Mouse (Mus musculus) limb, embryonic 15.5 days (tissue): ENCODE results near the gene Atp2a1. TPM values are rescaled to one million over a fixed set of nuclear protein-coding genes. Genes with fewer than 3 reads are reported as not detected.

ENCODE experiments used
- ATAC-seq: fragments of 200-750 bp; cut with Nextera tagmentation; 2 replicates; pipeline ENCODE4 v1.8.0; 2017; ENCODE audit warnings: low read depth, moderate TSS enrichment; ENCODE audit not compliant: insufficient number of reproducible peaks, low FRiP score, low TSS enrichment
- H3K27ac ChIP-seq: fragments of 300-500 bp; sonication (generic); 2 replicates; pipeline ENCODE4 v1.5.1; 2015; ENCODE audit warnings: moderate library complexity, mild to moderate bottlenecking, inconsistent platforms
- H3K27me3 ChIP-seq: fragments of 300-500 bp; sonication (generic); 2 replicates; pipeline ENCODE4 v1.6.1; 2015; ENCODE audit warnings: inconsistent platforms
- H3K36me3 ChIP-seq: fragments of 300-500 bp; sonication (generic); 2 replicates; pipeline ENCODE4 v1.6.1; 2015; ENCODE audit warnings: inconsistent platforms
- H3K4me1 ChIP-seq: fragments of 300-500 bp; sonication (generic); 2 replicates; pipeline ENCODE4 v1.6.1; 2015; ENCODE audit warnings: inconsistent platforms
- H3K4me2 ChIP-seq: fragments of 300-500 bp; sonication (generic); 2 replicates; pipeline ENCODE4 v1.6.1; 2015; ENCODE audit warnings: mild to moderate bottlenecking, inconsistent platforms
- H3K4me3 ChIP-seq: fragments of 300-500 bp; sonication (generic); 2 replicates; pipeline ENCODE4 v1.5.1; 2015; ENCODE audit warnings: mild to moderate bottlenecking, inconsistent platforms
- H3K9ac ChIP-seq: fragments of 300-500 bp; sonication (generic); 2 replicates; pipeline ENCODE4 v1.6.1; 2015; ENCODE audit warnings: inconsistent platforms
- H3K9me3 ChIP-seq: fragments of 300-500 bp; sonication (generic); 2 replicates; pipeline ENCODE4 v1.6.1; 2016; ENCODE audit warnings: inconsistent platforms
- whole genome bisulfite sequencing: fragments of 180-500 bp; shearing (Covaris S2); methylation state at CpG from one replicate; pipeline ENCODE4 v1.1.7; 2015; 5-methylcytosine and 5-hydroxymethylcytosine counted together
- polyA plus RNA-seq: library from polyadenylated mRNA; unstranded; fragments of >200 nt; fragmentation: Nextera tagmentation; extraction: Ambion mirVana; gene quantifications from 2 replicates; pipeline ENCODE4 v1.2.1, GENCODE M21; 2015

Atp2a1 gene
- polyA plus RNA-seq, 1 experiment from 2014 or later, result 82.8 TPM

- Histone ChIP-seq H3K36me3 (peaks cover 75% of the 10 kb centered on the region), H3K9ac (no peak overlapping the region), H3K27ac (no peak overlapping the region), H3K27me3 (no peaks in the 10 kb centered on the region), H3K4me1 (no peaks in the 10 kb centered on the region), H3K4me2 (no peak overlapping the region), H3K9me3 (no peaks in the 10 kb centered on the region), H3K4me3 (no peak overlapping the region)
- ATAC-seq, result no peak
- 95% methylated on average over 15 of the region's 15 CpGs for WGBS
These were observed 17.6 kb downstream of the Atp2a1 start for GRCm38 (mm10) chr7:126445104-126445815.

DNA sequence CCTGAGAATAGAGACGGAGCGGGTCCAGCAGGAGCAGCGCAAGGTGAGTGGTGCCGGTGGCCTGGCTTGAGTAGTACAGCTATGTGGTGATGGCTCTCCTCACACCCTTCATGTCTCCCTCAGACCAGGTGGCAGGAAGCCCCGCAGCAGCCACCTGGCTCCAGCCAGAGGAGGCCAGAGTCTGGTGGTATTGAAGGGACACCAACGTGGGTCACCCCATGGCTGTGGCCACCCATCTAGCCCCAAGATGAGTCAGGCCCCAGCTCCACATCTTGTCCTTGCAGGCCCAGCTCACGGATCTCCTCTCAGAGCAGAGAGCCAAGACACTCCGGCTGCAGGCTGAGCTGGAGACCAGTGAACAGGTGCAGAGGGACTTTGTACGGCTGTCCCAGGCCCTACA is 18.4 kb downstream of the Atp2a1 start:
- Histone ChIP-seq H3K4me3 (no peak overlapping the region), H3K9me3 (no peaks in the 10 kb centered on the region), H3K27me3 (no peaks in the 10 kb centered on the region), H3K4me1 (no peaks in the 10 kb centered on the region), H3K27ac (no peak overlapping the region), H3K36me3 (peaks cover 80% of the 10 kb centered on the region), H3K4me2 (no peak overlapping the region), H3K9ac (no peak overlapping the region)
- 91% methylated on average over 9 of the region's 9 CpGs for WGBS
- ATAC-seq, result no peak

- no peaks in the 10 kb centered on the region for H3K27me3 ChIP-seq
- ATAC-seq, result no peak
- no peak overlapping the region for H3K4me2 ChIP-seq
- WGBS, result 92% methylated on average over 10 of the region's 10 CpGs
- H3K36me3 ChIP-seq, result peaks cover 80% of the 10 kb centered on the region
- H3K9ac ChIP-seq, result no peak overlapping the region
- no peak overlapping the region for H3K27ac ChIP-seq
- no peaks in the 10 kb centered on the region for H3K9me3 ChIP-seq
- H3K4me3 ChIP-seq, result no peak overlapping the region
- no peaks in the 10 kb centered on the region for H3K4me1 ChIP-seq
These were observed 18.9 kb downstream of the Atp2a1 start for GRCm38 (mm10) chr7:126443997-126444396.

- Histone ChIP-seq H3K4me1 (no peaks in the 10 kb centered on the region), H3K9ac (no peak overlapping the region), H3K27ac (no peak overlapping the region), H3K4me2 (no peak overlapping the region), H3K9me3 (no peaks in the 10 kb centered on the region), H3K36me3 (peaks cover 60% of the 10 kb centered on the region), H3K27me3 (no peaks in the 10 kb centered on the region), H3K4me3 (no peak overlapping the region)
- 64% methylated on average over 9 of the region's 9 CpGs for WGBS
- ATAC-seq, result no peak
These were observed 22.8 kb downstream of the Atp2a1 start for GRCm38 (mm10) chr7:126440134-126440533.

DNA sequence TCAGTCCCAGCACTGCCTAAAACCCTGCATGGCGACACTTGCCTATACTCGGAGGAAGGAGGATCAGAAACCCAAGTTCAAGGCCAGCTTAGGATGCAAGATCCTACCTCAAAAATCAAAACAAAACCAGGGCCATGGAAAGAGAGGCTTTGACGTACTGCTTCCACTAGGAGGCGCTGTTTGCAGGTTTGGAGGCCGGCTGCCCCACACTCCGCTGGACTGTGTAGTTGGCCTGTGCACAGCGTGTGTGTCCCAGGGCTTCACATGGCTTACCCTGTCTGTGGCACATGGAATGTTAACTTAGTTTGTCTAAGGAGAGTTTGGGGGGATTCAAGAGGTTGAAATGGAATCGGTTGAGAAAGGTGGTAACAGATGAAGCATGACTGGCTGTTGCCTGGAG is 26.1 kb downstream of the Atp2a1 start:
- H3K9ac ChIP-seq, result no peak overlapping the region
- H3K27ac ChIP-seq, result no peak overlapping the region
- no peak overlapping the region for H3K4me2 ChIP-seq
- H3K4me3 ChIP-seq, result no peak overlapping the region
- no peaks in the 10 kb centered on the region for H3K4me1 ChIP-seq
- no peaks in the 10 kb centered on the region for H3K9me3 ChIP-seq
- WGBS, result 23% methylated on average over 8 of the region's 8 CpGs
- no peaks in the 10 kb centered on the region for H3K27me3 ChIP-seq
- ATAC-seq, result no peak
- H3K36me3 ChIP-seq, result peaks cover 59% of the 10 kb centered on the region

- ATAC-seq, result no peak
- Histone ChIP-seq H3K36me3 (peaks cover 57% of the 10 kb centered on the region), H3K9ac (no peak overlapping the region), H3K27ac (no peak overlapping the region), H3K9me3 (no peaks in the 10 kb centered on the region), H3K4me3 (no peak overlapping the region), H3K27me3 (no peaks in the 10 kb centered on the region), H3K4me1 (no peaks in the 10 kb centered on the region), H3K4me2 (no peak overlapping the region)
- WGBS, result 89% methylated on average over 3 of the region's 3 CpGs
These were observed 27.1 kb downstream of the Atp2a1 start for GRCm38 (mm10) chr7:126435801-126436200.

DNA sequence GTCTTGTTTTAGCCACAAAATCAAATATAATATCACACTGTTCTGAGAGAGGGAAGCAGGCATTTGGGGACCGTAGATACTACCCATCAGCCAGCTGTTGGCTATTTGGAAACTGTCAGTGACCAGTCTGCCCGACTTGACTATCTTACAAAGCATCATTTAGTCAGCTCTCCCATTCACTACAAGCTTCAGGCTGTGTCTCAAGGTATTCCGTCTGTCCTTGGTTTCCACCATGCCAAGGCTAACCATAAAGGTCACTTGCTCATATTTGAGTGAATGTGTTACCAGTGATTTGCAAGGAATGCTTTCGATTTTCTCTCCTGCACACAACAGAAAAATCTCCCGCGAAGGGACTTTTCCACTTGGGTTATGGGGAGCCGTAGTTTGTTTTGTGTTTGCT is 28.2 kb downstream of the Atp2a1 start:
- 84% methylated on average over 7 of the region's 7 CpGs for WGBS
- Histone ChIP-seq H3K27me3 (no peaks in the 10 kb centered on the region), H3K4me3 (no peak overlapping the region), H3K9ac (no peak overlapping the region), H3K9me3 (no peaks in the 10 kb centered on the region), H3K4me2 (no peak overlapping the region), H3K4me1 (peaks cover 5% of the 10 kb centered on the region), H3K36me3 (peaks cover 49% of the 10 kb centered on the region), H3K27ac (no peak overlapping the region)
- ATAC-seq, result no peak

DNA sequence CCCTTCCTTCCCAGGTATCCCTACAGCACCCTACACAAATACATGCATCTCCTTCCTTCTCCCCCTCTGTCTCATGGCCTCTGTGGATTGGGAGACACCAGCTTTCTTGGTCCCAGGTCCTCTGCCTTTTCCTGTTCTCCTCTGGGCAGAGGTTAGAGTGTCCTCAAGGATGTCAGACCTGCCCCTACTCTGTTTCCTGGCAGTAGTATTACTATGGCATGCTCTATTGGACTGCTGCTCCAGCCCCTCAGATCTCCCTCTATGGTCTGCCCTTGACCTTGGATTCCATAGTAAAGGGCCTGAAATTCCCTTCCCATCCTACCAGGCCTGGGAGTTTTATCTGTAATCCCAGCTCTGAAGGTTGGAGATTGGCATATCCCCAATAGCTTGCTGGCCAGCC is 32.7 kb downstream of the Atp2a1 start:
- Histone ChIP-seq H3K4me3 (no peak overlapping the region), H3K4me2 (no peak overlapping the region), H3K27ac (no peak overlapping the region), H3K9ac (no peak overlapping the region), H3K36me3 (peaks cover 30% of the 10 kb centered on the region), H3K4me1 (peaks cover 19% of the 10 kb centered on the region), H3K9me3 (no peaks in the 10 kb centered on the region), H3K27me3 (no peaks in the 10 kb centered on the region)
- no peak for ATAC-seq

DNA sequence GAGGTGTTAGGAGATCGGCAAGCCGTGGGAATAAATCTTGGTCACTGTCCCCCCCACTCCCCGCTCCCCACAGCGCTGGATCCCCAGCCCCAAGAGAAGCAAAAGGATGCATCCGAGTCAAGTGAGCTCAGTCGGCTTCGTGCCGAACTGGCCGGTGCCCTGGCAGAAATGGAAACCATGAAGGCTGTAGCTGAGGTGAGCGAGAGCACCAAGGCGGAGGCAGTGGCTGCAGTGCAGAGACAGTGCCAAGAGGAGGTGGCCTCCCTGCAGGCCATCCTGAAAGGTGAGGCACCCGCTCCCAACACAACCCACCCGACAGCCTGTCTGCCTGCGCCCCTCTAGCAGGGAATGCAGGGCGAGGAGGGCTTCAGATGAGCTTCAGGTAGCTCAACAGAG is 33.4 kb downstream of the Atp2a1 start:
- peak overlapping the region; percentile 40; the same call in 1 of the 2 replicates for H3K9ac ChIP-seq
- ATAC-seq, result no peak
- peak overlapping the region; percentile 98 for H3K27ac ChIP-seq
- no peaks in the 10 kb centered on the region for H3K27me3 ChIP-seq
- H3K4me1 ChIP-seq, result peaks cover 19% of the 10 kb centered on the region
- H3K4me3 ChIP-seq, result peak overlapping the region; percentile 75
- 29% methylated on average over 15 of the region's 15 CpGs for WGBS
- no peaks in the 10 kb centered on the region for H3K9me3 ChIP-seq
- H3K36me3 ChIP-seq, result peaks cover 25% of the 10 kb centered on the region
- peak overlapping the region; percentile 82 for H3K4me2 ChIP-seq

DNA sequence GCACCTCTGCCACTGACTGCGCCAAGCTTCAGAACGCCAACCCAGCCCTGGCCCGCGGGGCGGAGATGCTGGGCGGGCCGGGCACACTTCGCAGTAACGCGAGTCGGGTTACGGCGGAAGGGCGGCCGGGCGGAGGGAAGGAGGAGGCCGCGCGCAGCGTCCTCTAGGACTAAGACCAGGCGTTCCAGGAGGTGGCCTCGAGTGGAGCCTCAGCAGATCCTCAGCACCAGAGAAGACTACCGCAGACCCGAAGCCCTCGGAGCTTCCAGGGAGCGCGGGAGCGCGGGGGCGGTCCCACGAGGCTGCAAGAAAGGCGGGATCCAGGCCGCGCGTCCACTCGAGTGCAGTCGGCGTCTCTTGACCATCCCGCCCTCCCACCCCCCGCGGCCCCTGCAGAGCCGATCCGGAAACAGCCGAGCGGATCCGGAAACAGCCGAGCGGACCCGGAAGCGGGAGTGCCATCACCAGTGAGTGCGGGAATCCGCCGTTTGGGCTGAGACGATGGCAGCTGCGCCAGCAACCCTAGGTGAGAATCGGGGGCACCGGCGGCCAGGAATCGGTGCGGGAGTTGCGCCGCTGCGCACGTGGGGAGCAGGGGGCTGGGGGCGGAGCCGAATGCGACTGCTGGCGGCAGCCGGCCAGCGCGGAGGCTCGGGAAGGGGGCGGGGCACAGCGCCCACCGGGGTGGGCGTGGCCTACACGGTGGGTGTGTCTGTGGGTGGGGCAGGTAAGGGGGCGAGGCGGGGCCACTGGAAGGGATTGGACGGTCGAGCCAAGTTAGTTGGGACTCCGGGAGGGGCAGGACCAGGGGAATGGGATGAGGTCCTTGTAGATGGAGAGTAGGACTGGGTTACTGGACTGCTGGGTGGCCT is 34.0 kb downstream of the Atp2a1 start, which contains the start of gene Rabep2:
Gene Rabep2 (plus strand): TSS at position 129 of the 872 bp plus-strand sequence.
- peak within 1 kb of the TSS; percentile 87 for H3K9ac ChIP-seq
- WGBS, result under 1% methylated on average over 82 of the region's 82 CpGs
- no peaks in the 10 kb centered on the region for H3K9me3 ChIP-seq
- peak within 1 kb of the TSS; percentile 82 for H3K4me2 ChIP-seq
- peak within 1 kb of the TSS; percentile 98 for H3K27ac ChIP-seq
- H3K4me3 ChIP-seq, result peak within 1 kb of the TSS; percentile 75
- ATAC-seq, result peak; percentile 92
- H3K27me3 ChIP-seq, result no peaks in the 10 kb centered on the region
- H3K36me3 ChIP-seq, result peaks cover 19% of the 10 kb centered on the region
- H3K4me1 ChIP-seq, result peaks cover 19% of the 10 kb centered on the region

- peak overlapping the region; percentile 82 for H3K4me2 ChIP-seq
- H3K27ac ChIP-seq, result peak overlapping the region; percentile 98
- H3K9ac ChIP-seq, result peak overlapping the region; percentile 87
- H3K4me3 ChIP-seq, result peak overlapping the region; percentile 75
- H3K36me3 ChIP-seq, result peaks cover 16% of the 10 kb centered on the region
- ATAC-seq, result no peak
- WGBS, result 15% methylated on average over 4 of the region's 4 CpGs
- no peaks in the 10 kb centered on the region for H3K9me3 ChIP-seq
- H3K4me1 ChIP-seq, result peaks cover 19% of the 10 kb centered on the region
- H3K27me3 ChIP-seq, result no peaks in the 10 kb centered on the region
These were observed 34.8 kb downstream of the Atp2a1 start for GRCm38 (mm10) chr7:126428154-126428553.

DNA sequence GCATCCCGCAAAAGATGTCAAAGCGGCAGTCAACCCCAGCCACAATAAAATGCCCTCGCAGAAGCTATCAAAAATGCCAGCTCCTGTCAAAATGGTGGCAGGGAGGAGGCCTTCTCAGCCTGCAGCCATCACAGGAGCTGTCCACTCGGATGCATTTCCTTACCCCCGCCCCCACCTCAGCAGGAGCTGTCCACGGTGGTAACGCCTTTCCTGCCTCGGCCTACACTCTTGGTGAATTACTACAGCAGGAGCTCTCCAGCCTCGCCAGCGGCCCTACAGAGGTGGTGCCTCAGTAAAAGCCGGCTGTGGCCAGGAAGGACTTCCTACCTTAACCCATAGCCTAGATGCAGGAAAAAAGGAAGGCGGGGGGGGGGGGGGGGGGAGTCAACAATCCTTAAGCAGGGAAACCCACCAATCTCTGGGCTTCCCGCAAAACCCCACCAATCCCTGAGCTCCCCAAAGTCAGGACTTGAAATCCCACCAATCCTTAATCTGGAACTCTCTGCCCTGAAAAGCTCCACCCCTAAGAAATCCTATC is 35.5 kb downstream of the Atp2a1 start:
- H3K4me2 ChIP-seq, result 0 out of 2 replicates have a peak overlapping the region, but pooled peaks have one; percentile 82
- no peaks in the 10 kb centered on the region for H3K27me3 ChIP-seq
- no peaks in the 10 kb centered on the region for H3K9me3 ChIP-seq
- peaks cover 10% of the 10 kb centered on the region; the same call in 1 of the 2 replicates for H3K36me3 ChIP-seq
- H3K9ac ChIP-seq, result 0 out of 2 replicates have a peak overlapping the region, but pooled peaks have one; percentile 14
- peaks cover 19% of the 10 kb centered on the region for H3K4me1 ChIP-seq
- no peak overlapping the region for H3K4me3 ChIP-seq
- WGBS, result 37% methylated on average over 13 of the region's 13 CpGs
- 0 out of 2 replicates have a peak overlapping the region, but pooled peaks have one; percentile 98 for H3K27ac ChIP-seq
- ATAC-seq, result no peak
